Mouse (Mus musculus) kidney, adult 2 months (tissue): ENCODE results near the gene Chst7.

Experiments used
- CTCF ChIP-seq: fragments of 200-500 bp; conservative IDR thresholded peaks from 2 replicates; pipeline ENCODE4 v1.5.1; 2011; ENCODE audit warnings: low read depth, mild to moderate bottlenecking, control low read depth, low read length, moderate library complexity, mixed read lengths; ENCODE audit not compliant: insufficient read depth, insufficient read length
- POLR2A ChIP-seq: fragments of 200-500 bp; IDR thresholded peaks from one replicate; pipeline ENCODE4 v1.6.1; 2011; ENCODE audit warnings: low read depth, low read length, control low read depth

DNA sequence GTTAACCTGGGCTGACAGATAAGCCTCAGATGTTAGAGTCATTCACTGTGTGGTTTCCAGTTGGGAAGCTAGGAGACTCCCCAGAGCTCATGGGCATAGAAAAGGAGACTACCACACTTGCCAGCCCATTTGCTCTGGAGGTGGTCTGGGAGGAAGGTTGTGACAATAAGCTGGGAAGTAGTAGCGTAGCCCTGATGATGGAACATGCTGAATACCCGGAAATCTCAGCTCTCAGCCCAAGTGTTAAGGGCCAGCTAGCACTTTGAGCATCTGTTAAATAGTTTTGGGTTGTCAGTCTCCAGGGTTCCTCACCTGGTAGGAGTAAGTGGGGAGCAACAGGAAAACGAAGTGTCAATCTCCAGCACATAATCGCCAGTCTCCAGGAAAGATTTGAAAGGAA is 10.8 kb downstream of the Chst7 start:
- TF ChIP-seq POLR2A (no peak), CTCF (no peak)
